Mouse (Mus musculus) cerebellum, adult 9-11 months (tissue): ENCODE results near the gene Neurod6.
"Not testable (repeated sequence)": the region's sequence is repeated elsewhere in the genome, so short reads cannot be mapped to it uniquely, and the experiment has no call there.

Experiments used
- DNase-seq: peaks from one replicate; pipeline ENCODE4 v3.0.0; 2022

Neurod6 gene

GRCm38 (mm10) chr6:55680974-55681373 lies at the start of gene Neurod6:
Gene Neurod6 (minus strand): TSS chr6:55681263.
- DNase-seq, result peak; percentile 13

DNA sequence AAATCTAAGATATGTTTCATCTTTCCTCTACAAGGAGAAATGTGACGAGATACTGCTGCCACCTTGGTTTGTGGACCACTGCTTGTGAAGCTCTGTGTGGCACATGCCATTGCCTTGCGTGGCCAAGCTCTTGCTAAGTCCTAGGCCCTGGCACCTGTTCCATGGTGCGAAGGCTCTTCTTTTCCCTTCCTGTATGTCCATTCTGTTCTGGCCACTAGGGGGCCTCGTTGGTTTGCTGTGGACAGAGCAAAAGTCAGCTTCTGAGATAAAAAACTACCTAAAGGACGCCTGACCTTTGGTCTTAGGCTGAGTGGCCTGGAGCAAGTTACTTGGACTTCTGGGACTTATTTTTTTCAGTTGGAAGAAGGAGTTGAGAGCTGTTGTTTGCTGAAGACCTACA lies 36.1 kb upstream of the Neurod6 start:
- peak; percentile 38 for DNase-seq

GRCm38 (mm10) chr6:55715446-55715845 lies 34.4 kb upstream of the Neurod6 start:
- no peak for DNase-seq

DNA sequence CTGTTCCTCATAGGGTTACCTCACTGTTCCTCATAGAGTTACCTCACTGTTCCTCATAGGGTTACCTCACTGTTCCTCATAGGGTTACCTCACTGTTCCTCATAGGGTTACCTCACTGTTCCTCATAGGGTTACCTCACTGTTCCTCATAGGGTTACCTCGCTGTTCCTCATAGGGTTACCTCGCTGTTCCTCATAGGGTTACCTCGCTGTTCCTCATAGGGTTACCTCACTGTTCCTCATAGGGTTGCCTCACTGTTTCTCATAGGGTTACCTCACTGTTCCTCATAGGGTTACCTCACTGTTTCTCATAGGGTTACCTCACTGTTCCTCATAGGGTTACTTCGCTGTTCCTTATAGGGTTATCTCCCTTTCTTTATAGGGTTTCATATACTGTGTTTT lies 29.9 kb upstream of the Neurod6 start:
- DNase-seq, result not testable (repeated sequence)

- no peak for DNase-seq
Measured at GRCm38 (mm10) chr6:55704759-55705104, 23.7 kb upstream of the Neurod6 start.

DNA sequence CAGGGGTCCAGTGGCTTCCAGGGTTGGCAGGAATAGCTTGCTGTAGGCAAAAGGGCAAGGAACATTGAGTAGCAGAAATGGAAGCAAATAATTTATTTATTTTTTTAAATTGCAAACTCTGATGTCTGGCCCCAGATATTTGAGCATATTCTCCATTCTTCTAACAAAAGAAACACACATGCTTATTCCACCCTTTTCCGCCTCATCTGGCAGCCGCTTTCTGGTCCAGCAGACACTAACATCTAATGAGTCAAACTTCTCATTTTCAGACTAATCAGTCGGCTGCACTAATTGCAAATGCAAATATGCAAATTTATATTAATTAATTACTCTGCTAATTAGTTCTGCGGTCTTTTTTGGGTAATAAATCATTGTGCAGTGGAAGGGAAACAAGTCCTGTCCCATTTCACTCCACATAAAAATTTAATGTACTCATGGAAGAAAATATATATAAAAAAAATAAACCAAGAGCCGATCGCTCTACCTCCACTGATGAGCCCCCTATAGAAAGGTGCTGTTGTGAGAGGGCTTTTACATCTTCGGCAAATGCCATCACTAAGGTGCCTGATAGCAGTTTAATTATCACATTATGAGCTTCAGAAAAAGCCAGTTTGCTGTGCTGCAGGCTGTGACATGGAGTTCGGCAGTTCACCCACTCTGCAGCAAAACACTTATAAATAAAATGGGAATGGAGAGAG lies 23.1 kb upstream of the Neurod6 start:
- no peak for DNase-seq

DNA sequence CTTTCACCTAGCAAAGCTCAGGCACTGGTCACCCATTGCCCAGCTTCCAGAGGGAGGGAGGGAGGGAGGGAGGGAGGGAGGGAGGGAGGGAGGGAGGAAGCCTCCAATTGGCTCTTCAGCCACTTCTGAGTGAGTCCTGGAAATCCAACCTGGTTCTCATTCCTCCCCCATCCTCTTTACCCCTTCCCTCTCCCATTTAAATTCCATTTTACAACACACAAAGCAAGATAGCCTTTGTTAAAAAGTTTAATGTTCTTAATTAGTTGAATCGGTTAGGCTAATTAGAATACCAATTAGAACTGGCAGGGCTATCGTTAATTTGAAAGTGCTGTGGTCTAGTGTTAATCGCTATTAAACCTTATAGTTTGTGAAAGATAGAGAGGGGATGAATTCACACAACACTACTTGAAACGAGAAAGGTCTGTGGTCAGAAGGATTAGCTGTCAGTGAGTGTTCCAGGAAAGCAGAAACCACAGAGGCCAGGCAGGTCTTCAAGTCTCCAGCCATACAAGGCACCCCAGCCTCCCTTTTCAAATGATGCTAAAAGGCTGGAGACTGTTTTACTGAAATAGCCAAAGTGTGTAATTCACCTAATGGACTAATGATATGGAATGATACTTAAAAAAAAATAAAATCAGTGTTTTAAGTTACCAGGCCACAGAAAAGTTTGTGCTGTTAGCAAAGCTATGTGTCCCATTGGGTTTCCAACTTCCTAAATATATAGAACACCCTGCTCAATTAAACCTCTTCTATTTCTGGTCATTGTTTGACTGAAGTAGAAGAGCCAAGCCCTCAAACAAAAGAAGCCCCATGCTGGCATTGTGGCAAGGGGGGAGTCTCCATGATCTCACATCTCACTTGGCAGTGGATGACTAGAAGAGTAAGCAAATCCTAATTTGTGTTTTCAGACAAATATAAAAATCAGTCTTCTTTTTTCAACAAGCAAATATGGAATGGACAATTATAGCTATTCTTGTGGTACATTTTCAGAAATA lies 19.6 kb upstream of the Neurod6 start:
- no peak for DNase-seq

- DNase-seq, result no peak
Measured at GRCm38 (mm10) chr6:55690015-55690531, 9.0 kb upstream of the Neurod6 start.

DNA sequence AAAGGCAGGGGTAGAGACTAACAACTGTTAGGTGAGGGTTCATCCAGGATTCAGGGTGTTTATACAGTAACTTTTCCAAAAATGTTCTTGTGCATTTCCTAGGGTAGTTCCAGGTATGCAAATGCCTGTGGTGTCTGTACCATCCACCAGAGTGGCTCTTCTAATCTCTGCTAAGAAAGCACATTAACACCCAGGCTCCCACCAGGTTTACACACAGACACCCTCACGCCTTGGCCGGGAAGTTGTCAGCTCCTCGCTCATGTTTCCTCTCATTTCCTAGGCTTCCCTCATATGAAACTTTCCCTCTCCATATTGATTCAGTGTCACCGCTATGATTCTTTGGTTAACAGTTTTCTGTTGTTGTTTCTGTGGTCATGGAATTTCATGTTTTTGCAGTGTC lies 2.4 kb upstream of the Neurod6 start:
- DNase-seq, result no peak

DNA sequence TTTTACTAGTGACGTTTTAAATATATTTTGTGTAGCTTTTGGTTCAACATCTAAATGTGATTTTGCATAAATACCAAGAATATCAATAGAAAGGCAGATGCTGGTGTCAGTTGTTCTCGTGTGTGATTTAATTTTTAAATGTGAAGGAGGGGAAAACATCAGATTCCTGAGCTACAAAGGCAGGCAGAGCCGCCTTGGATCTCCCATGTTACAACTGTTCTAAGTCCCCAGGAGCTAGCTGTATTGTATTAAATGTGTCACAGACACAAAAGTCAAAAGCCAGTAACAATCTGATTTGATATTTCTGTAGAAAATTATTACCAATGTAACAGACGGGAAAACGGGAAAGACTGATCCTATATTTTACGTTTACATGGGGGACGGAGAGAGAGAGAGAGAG lies 1.8 kb upstream of the Neurod6 start:
- no peak for DNase-seq

GRCm38 (mm10) chr6:55678571-55679185 lies 2.4 kb downstream of the Neurod6 start:
- no peak for DNase-seq

GRCm38 (mm10) chr6:55677326-55677725 lies 3.7 kb downstream of the Neurod6 start:
- no peak for DNase-seq

- DNase-seq, result peak; percentile 44
Measured at GRCm38 (mm10) chr6:55676663-55677311, 4.3 kb downstream of the Neurod6 start.

GRCm38 (mm10) chr6:55676141-55676662 lies 4.9 kb downstream of the Neurod6 start:
- no peak for DNase-seq

DNA sequence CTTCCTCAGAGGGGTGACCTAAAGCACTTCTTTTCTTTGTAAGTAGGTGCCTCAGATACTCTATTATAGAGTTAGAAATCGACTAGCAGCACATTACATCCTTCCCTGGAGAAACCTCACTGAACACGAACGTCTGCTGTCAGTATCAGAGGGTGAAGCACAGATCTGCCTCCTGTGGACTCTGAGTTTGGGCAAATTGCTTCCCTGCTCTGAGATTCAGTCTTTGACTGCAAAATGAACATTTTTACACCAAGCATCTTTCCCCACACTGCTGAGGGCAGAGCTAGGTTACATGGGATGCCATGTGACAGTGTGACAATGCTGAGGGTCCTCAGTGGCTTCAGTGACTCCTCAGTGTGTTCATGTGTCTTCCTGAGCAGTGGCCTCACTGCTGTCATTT lies 13.3 kb downstream of the Neurod6 start:
- no peak for DNase-seq

- no peak for DNase-seq
Measured at GRCm38 (mm10) chr6:55661126-55661915, 19.7 kb downstream of the Neurod6 start.

- no peak for DNase-seq
Measured at GRCm38 (mm10) chr6:55649996-55650395, 31.1 kb downstream of the Neurod6 start.

GRCm38 (mm10) chr6:55649581-55649980 lies 31.5 kb downstream of the Neurod6 start:
- DNase-seq, result no peak

GRCm38 (mm10) chr6:55648886-55649285 lies 32.2 kb downstream of the Neurod6 start:
- DNase-seq, result no peak

- DNase-seq, result no peak
Measured at GRCm38 (mm10) chr6:55647771-55648280, 33.2 kb downstream of the Neurod6 start.

DNA sequence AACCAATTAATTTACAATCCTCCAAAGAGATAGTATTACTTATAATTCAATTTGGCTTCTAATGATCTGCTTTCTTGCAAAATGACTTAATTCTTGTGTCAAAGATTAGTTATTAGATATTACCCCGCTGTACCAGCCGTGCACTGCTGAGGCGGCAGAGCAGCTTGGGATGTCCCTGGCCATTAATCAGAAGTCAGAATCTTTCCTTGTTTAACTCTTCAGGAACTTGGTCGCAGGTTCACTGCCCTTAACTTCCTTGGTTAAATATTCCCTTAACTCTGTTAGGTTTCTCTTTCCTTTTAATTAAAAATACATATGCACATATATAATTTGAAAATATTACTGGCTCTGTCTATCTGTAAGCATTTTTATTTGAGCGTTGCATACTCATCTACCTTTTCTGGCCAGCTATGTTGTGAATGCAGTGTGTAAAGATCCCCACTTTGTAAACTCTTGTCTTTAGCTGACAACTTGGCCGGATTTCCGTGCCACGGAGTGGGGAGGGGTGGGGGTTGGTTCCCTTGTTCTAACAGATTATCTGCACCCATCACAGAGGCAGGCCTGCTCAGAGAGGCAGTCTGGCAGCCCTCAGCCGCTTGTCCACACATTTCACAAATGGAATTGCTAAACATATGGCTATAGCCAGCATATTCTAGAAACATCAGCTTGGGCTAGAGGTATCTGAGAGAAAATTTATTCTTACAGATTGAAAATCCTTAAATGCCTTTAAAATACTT lies 34.1 kb downstream of the Neurod6 start:
- no peak for DNase-seq
